Mouse (Mus musculus) left cerebral cortex, postnatal 14 days (tissue): ENCODE results near the gene Nlrp4f. TPM values are rescaled to one million over a fixed set of nuclear protein-coding genes. Genes with fewer than 3 reads are reported as not detected.

Source experiments
- total RNA-seq, 2 experiments: library from RNA; stranded (reverse); gene quantifications; 2 replicates each; pipeline ENCODE4 v1.2.3; 2021

Gene Nlrp4f
- total RNA-seq, 2 experiments from 2014 or later: not detected

Other genes with a start within 250 kb of the Nlrp4f start
- gene Spata31d1c, start 172.9 kb downstream of the Nlrp4f start, total RNA-seq: not detected
- gene Prss47, start 153.2 kb downstream of the Nlrp4f start, total RNA-seq: not detected
- gene Mfsd14b, start 93.0 kb downstream of the Nlrp4f start, total RNA-seq: 10 to 100 TPM; 38.3 to 42.3 TPM
- not detected for gene Olfr465-ps1, start 67.9 kb downstream of the Nlrp4f start, total RNA-seq
- gene Olfr466, start 55.7 kb downstream of the Nlrp4f start, total RNA-seq: not detected
- gene Gm10775, start 53.6 kb upstream of the Nlrp4f start, total RNA-seq: 1 to 10 TPM in 1 of 2 experiments, under 1 TPM in 1; 0.59 to 1.1 TPM
- 10 to 100 TPM; 60.2 to 60.7 TPM for gene Zfp369, start 72.8 kb upstream of the Nlrp4f start, total RNA-seq